Mouse (Mus musculus) heart, postnatal 0 days (tissue): ENCODE measurements around the gene Ackr2. TPM values are rescaled to one million over a fixed set of nuclear protein-coding genes. Genes with fewer than 3 reads are reported as not detected.
A peak's percentile ranks its signal among the peaks of the same experiment; 100 is the strongest.

Experiments used
- ATAC-seq: fragments of 200-750 bp; cut with Nextera tagmentation; 2 replicates; pipeline ENCODE4 v1.8.0; 2017; ENCODE audit warnings: low read depth, moderate number of reproducible peaks, moderate library complexity; ENCODE audit not compliant: insufficient read depth
- DNase-seq: peaks from one replicate; pipeline ENCODE4 v3.0.0-alpha.2; 2016; ENCODE audit warnings: low spot score
- H3K27ac ChIP-seq: fragments of 300-500 bp; sonication (generic); 2 replicates; pipeline ENCODE4 v1.5.1; 2014; ENCODE audit warnings: low read depth, mild to moderate bottlenecking
- H3K27me3 ChIP-seq: fragments of 300-500 bp; sonication (generic); 2 replicates; pipeline ENCODE4 v1.6.1; 2014; ENCODE audit warnings: low read length, mixed read lengths; ENCODE audit not compliant: control insufficient read depth, insufficient read depth
- H3K36me3 ChIP-seq: fragments of 300-500 bp; sonication (generic); replicated peaks from 2 replicates; pipeline ENCODE4 v1.6.1; 2014; ENCODE audit warnings: low read length, mixed read lengths; ENCODE audit not compliant: control insufficient read depth, insufficient read depth
- H3K4me1 ChIP-seq: fragments of 300-500 bp; sonication (generic); 2 replicates; pipeline ENCODE4 v1.6.1; 2014; ENCODE audit warnings: antibody characterized with exemption; ENCODE audit not compliant: control insufficient read depth, insufficient read depth
- H3K4me2 ChIP-seq: fragments of 300-500 bp; sonication (generic); 2 replicates; pipeline ENCODE4 v1.6.1; 2014; ENCODE audit warnings: low read depth, mild to moderate bottlenecking, low read length, moderate library complexity
- H3K4me3 ChIP-seq: fragments of 300-500 bp; sonication (generic); 2 replicates; pipeline ENCODE4 v1.5.1; 2014; ENCODE audit warnings: low read depth, low read length
- H3K9ac ChIP-seq: fragments of 300-500 bp; sonication (generic); replicated peaks from 2 replicates; pipeline ENCODE4 v1.6.1; 2014; ENCODE audit warnings: low read depth, low read length, mixed read lengths
- H3K9me3 ChIP-seq: fragments of 300-500 bp; sonication (generic); replicated peaks from 2 replicates; pipeline ENCODE4 v1.6.1; 2016; ENCODE audit warnings: low read length; ENCODE audit not compliant: control insufficient read depth
- CTCF ChIP-seq: IDR thresholded peaks from 2 replicates; pipeline ENCODE4 v1.5.1; 2016; ENCODE audit warnings: antibody characterized with exemption, control low read depth, low read depth
- EP300 ChIP-seq: IDR thresholded peaks from 2 replicates; pipeline ENCODE4 v1.6.1; 2016; ENCODE audit warnings: antibody characterized with exemption, low read depth
- WGBS: fragments of 180-500 bp; shearing (Covaris S2); extraction: QIAGEN DNeasy Blood & Tissue Kit; methylation state at CpG from one replicate; pipeline ENCODE4 v1.1.7; 2014; 5-methylcytosine and 5-hydroxymethylcytosine counted together
- polyA plus RNA-seq: library from polyadenylated mRNA; unstranded; fragments of >200 nt; fragmentation: Nextera tagmentation; extraction: Ambion mirVana; gene quantifications from 2 replicates; pipeline ENCODE4 v1.2.1, GENCODE M21; 2015
- total RNA-seq: library from RNA; depleted of rRNA; stranded (reverse); fragments of >200 nt; gene quantifications from 2 replicates; pipeline ENCODE4 v1.2.3, GENCODE M21; 2014; ENCODE audit warnings: low replicate concordance; rRNA removed

Ackr2 gene
- total RNA-seq (4.1 and 4.6 TPM in 2 replicates), polyA plus RNA-seq (1.6 and 2.1 TPM in 2 replicates)

- peak; percentile 32 for ATAC-seq
- DNase-seq = no peak
- peaks cover 6% of the 10 kb centered on the region; the same call in 1 of the 2 replicates for H3K4me1 ChIP-seq
- H3K9me3 ChIP-seq = no peaks in the 10 kb centered on the region
- peak within 1 kb of the TSS; percentile 6; the same call in 1 of the 2 replicates for H3K27ac ChIP-seq
- peak within 1 kb of the TSS; percentile 29 for H3K4me3 ChIP-seq
- no peak for TF ChIP-seq CTCF
- TF ChIP-seq EP300 = no peak
- WGBS = 73% methylated on average over 9 of the region's 9 CpGs
- no peaks in the 10 kb centered on the region for H3K27me3 ChIP-seq
- H3K9ac ChIP-seq = no peak within 1 kb of the TSS
- no peaks in the 10 kb centered on the region for H3K36me3 ChIP-seq
- peak within 1 kb of the TSS; percentile 35 for H3K4me2 ChIP-seq
These were observed at the start of gene Ackr2 for GRCm38 (mm10) chr9:121898245-121898644. Gene Ackr2, plus strand, starts transcription at chr9:121898355.

GRCm38 (mm10) chr9:121854246-121854645 is 43.9 kb upstream of the Ackr2 start:
- TF ChIP-seq EP300 (no peak), CTCF (no peak)
- DNase-seq (no peak), ATAC-seq (no peak)
- no peaks in the 10 kb centered on the region for H3K27me3 ChIP-seq
- WGBS = 91% methylated on average over 3 of the region's 3 CpGs
- no peaks in the 10 kb centered on the region for H3K9me3 ChIP-seq
- peaks cover 36% of the 10 kb centered on the region for H3K36me3 ChIP-seq
- no peak overlapping the region for H3K4me3 ChIP-seq
- peaks cover 8% of the 10 kb centered on the region; the same call in 1 of the 2 replicates for H3K4me1 ChIP-seq
- H3K27ac ChIP-seq = no peak overlapping the region
- H3K9ac ChIP-seq = no peak overlapping the region
- no peak overlapping the region for H3K4me2 ChIP-seq

- H3K9me3 ChIP-seq = no peaks in the 10 kb centered on the region
- peaks cover 8% of the 10 kb centered on the region; the same call in 1 of the 2 replicates for H3K4me1 ChIP-seq
- ATAC-seq (peak; percentile 50), DNase-seq (peak; percentile 46)
- TF ChIP-seq EP300 (no peak), CTCF (no peak)
- peak overlapping the region; percentile 92 for H3K4me3 ChIP-seq
- H3K4me2 ChIP-seq = peak overlapping the region; percentile 87
- WGBS = under 1% methylated on average over 38 of the region's 39 CpGs
- peak overlapping the region; percentile 87 for H3K9ac ChIP-seq
- H3K36me3 ChIP-seq = peaks cover 11% of the 10 kb centered on the region
- no peaks in the 10 kb centered on the region for H3K27me3 ChIP-seq
- H3K27ac ChIP-seq = peak overlapping the region; percentile 97
These were observed 41.3 kb upstream of the Ackr2 start for GRCm38 (mm10) chr9:121856649-121857416.

- peaks cover 8% of the 10 kb centered on the region; the same call in 1 of the 2 replicates for H3K4me1 ChIP-seq
- under 1% methylated on average over 66 of the region's 70 CpGs for WGBS
- H3K9me3 ChIP-seq = no peaks in the 10 kb centered on the region
- ATAC-seq = peak; percentile 98
- DNase-seq = peak; percentile 97
- H3K27ac ChIP-seq = peak overlapping the region; percentile 97
- peak overlapping the region; percentile 87 for H3K9ac ChIP-seq
- peaks cover 3% of the 10 kb centered on the region; the same call in 1 of the 2 replicates for H3K36me3 ChIP-seq
- peak overlapping the region; percentile 87 for H3K4me2 ChIP-seq
- TF ChIP-seq CTCF = no peak
- no peak for TF ChIP-seq EP300
- H3K4me3 ChIP-seq = peak overlapping the region; percentile 92
- no peaks in the 10 kb centered on the region for H3K27me3 ChIP-seq
These were observed 40.5 kb upstream of the Ackr2 start for GRCm38 (mm10) chr9:121857474-121858152.

GRCm38 (mm10) chr9:121858153-121858488 is 40.0 kb upstream of the Ackr2 start, which contains the start of gene Higd1a:
Gene Higd1a, minus strand, starts transcription at chr9:121858362.
- Histone ChIP-seq H3K36me3 (no peaks in the 10 kb centered on the region), H3K9me3 (no peaks in the 10 kb centered on the region), H3K9ac (peak within 1 kb of the TSS; percentile 87), H3K4me1 (peaks cover 8% of the 10 kb centered on the region; the same call in 1 of the 2 replicates), H3K27ac (peak within 1 kb of the TSS; percentile 97), H3K4me2 (peak within 1 kb of the TSS; percentile 87), H3K4me3 (peak within 1 kb of the TSS; percentile 92), H3K27me3 (no peaks in the 10 kb centered on the region)
- 11% methylated on average over 6 of the region's 6 CpGs for WGBS
- no peak for DNase-seq
- TF ChIP-seq EP300 (no peak), CTCF (no peak)
- ATAC-seq = no peak; the same call in 1 of the 2 replicates
